Mouse (Mus musculus): ENCODE measurements around the gene Shisa3.

GRCm38 (mm10) chr5:67652468-67652867 lies 44.8 kb downstream of the Shisa3 start:
- TF ChIP-seq CTCF (IDR thresholded peaks at IDR 0.05; ENCODE audit: low read depth), result no peak
- TF ChIP-seq EP300 (IDR thresholded peaks at IDR 0.05; ENCODE audit: low read depth), result no peak
